Mouse (Mus musculus): Measurements from ENCODE around the gene Reln.
A peak's percentile ranks its signal among the peaks of the same experiment; 100 is the strongest.

The Reln gene

DNA sequence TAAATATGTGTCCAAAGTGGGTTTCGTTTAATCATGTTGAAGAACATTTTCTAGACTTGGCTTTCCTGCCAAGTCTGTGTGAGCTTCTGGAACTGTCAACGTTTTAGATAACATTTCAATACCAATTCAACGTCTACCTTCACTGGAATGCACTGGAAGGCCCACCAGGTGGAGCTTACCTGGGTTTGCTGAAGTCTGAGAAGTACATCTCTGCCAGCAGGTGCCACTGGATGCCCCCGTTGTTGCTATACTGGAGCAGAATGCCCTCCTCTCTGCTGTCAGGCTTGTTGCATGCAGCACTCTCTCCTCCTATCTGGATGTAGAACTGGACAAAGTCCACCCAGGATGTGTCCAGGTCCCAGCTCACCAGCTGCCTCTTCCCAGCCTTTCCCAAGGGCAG is 340.6 kb downstream of the Reln start:
- ATAC-seq (ENCODE audit: low TSS enrichment), result no peak

DNA sequence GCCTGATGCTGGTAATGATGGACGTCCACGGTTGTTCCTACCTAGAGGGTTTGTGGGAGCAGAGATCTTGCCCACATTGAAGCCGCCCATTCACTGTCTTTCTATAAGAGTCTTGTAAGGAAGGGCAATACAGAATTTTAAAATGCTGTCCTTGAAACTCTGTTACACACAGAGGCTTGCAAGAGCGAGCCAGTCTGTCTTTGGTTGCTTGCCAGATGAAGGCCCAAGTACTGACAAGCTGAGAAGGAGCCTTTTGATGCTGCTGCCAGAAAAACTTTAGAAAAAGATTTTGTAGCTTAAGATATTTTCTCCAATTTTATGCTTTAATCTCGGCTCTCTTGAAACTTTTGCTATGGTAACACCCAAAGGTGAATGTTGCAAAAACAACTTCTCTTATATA is 356.8 kb downstream of the Reln start:
- peak; percentile 39; the same call in 1 of the 2 replicates for ATAC-seq (ENCODE audit: low TSS enrichment)

DNA sequence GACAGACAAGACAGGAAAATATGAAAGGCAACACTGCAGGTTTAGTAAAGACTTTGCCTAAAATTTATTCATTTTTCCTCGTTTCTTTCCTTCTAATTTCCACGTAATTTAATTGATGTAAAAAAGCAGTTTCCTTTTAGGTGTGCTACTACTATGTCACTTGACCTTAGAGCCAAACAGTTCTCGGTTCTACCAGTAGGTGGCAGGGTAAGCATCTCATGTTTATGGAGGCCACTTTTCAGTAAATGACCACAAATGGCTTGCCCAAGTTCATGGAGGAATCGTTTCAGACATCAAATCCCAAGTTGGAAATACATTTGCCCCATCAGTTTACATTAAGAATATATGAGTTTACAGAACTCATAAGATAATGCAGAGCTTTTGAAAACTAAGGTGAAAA is 358.2 kb downstream of the Reln start:
- no peak for ATAC-seq (ENCODE audit: low TSS enrichment)

DNA sequence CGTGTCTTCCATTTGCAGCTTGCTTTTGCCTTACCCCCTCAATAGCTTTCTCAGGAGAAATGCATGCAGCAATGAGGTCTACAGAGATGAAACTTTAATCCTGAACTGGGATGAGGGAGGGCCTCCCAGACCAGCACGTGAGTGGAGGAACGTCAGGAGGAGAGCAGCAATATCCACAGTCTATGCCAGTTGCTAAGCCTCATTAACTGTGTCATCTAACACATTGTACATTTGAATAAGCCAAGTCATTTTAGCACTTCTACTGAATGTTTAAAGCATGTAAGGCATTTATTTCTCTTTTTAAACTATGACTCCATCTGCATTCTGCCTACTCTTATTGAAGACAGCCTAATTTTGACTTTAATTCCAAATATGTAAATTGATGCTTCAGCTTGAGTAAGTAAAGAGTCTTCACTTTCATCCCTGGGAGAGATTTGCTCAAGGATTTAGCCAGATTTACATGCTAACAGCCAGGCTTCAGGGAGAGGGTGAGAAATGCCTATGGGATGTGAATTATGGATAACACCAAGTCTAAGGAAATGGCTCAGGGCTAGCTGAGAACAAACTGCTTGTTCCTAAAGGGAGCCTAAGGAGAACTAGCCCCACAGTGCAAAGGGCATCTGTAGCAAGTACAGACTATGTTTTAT is 361.4 kb downstream of the Reln start:
- ATAC-seq (ENCODE audit: low TSS enrichment), result peak; percentile 86

GRCm38 (mm10) chr5:21981216-21981615 is 363.3 kb downstream of the Reln start:
- ATAC-seq (ENCODE audit: low TSS enrichment), result no peak

DNA sequence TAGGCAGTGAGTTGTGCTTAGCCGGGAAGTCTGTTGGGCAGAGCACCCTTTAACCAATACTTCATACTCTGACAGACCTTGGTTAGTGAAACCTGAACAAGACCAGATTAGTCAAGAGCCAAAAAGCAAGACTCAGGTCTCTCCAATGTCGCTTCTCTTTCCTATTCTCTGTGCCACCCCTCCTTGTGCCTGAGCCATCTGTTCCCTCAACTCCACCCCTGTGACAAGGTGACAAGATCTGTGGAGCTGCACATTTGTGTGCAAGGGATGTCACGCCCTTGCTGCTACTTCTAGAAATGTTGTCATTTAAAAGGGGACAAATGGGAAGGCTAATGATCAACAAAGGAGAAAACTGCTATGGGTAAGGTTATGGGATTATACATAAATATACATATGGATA is 364.0 kb downstream of the Reln start:
- no peak for ATAC-seq (ENCODE audit: low TSS enrichment)

GRCm38 (mm10) chr5:21973266-21974010 is 371.1 kb downstream of the Reln start:
- ATAC-seq (ENCODE audit: low TSS enrichment), result no peak

DNA sequence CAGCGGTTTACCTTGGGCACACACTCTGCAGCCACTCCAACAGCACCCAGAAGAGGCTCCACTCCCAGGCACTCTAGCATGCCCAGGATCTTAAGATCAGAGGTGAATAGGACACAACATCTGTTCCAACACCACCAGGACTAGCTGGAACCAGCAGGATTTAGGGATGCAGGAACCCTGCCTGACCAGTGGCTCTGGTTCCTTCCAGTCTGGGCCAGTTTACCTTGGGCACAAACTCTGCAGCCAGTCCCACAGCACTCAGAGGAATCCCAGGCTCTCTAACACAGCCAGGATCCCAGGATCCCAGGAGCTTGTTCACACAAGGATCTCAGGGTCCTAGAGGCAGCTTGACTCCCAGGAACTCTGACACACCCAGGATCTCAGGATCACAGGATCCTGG is 382.7 kb downstream of the Reln start:
- ATAC-seq (ENCODE audit: low TSS enrichment), result no peak

GRCm38 (mm10) chr5:21960151-21960550 is 384.4 kb downstream of the Reln start:
- no peak for ATAC-seq (ENCODE audit: low TSS enrichment)

- no peak for ATAC-seq (ENCODE audit: low TSS enrichment)
Observed at GRCm38 (mm10) chr5:21957586-21957985, 386.9 kb downstream of the Reln start.

- ATAC-seq (ENCODE audit: low TSS enrichment), result peak; percentile 83
Observed at GRCm38 (mm10) chr5:21957061-21957460, 387.4 kb downstream of the Reln start.

- ATAC-seq (ENCODE audit: low TSS enrichment), result no peak
Observed at GRCm38 (mm10) chr5:21949507-21949897, 395.0 kb downstream of the Reln start.

GRCm38 (mm10) chr5:21948736-21949506 is 395.6 kb downstream of the Reln start:
- ATAC-seq (ENCODE audit: low TSS enrichment), result no peak

DNA sequence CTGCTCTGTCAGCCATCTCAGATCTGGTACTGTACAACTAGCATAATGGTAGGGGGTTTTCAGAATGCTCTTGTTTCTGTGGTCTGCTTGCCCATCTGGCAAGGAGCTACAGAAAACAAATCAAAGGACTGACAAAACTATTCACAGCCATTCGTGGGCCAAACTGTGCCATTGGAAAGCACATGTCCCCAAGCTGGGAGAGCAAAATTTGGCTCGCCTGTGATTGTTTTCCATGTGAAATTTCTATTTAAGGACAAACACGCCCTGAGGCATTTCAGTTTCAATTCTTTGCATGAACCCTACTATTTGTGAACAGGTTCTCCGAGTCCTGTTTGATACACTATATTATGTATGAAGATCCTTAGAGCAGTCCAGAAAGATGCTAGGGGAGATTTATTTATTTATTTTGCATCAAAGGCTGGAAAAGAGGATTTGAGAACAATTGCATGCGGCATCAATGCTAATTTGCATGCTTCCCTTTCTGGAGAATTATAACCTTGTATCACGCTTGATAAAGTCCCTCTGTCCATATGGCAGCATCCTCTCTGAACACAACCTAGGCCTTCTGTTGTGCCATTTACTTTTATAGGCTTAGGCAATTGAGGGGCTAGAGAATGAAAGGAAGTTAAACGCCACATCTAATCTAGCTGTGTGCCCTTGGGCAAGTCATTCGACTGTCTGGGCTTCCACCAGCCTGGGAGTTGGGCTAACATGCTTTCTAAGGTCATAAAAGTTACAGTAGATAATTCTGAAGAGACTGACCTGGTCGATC is 396.7 kb downstream of the Reln start:
- ATAC-seq (ENCODE audit: low TSS enrichment), result 0 out of 2 replicates have a peak, but pooled peaks have one; percentile 27

DNA sequence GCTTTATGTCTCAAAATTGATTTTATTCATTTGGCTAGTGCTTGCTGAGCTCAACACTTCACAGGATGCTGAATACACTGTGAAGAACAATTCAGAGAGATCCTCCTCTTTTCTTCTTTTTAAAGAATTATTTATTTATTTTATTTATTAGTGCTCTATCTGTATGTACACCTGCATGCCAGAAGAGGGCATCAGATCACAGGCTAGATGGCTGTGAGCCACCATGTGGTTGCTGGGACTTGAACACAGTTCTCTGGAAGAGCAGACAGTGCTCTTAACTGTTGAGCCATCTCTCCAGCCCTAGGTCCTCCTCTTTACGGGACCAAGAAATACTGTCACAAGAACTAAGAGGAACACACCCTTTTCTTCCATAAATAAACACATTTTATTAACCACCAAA is 399.9 kb downstream of the Reln start:
- no peak for ATAC-seq (ENCODE audit: low TSS enrichment)

DNA sequence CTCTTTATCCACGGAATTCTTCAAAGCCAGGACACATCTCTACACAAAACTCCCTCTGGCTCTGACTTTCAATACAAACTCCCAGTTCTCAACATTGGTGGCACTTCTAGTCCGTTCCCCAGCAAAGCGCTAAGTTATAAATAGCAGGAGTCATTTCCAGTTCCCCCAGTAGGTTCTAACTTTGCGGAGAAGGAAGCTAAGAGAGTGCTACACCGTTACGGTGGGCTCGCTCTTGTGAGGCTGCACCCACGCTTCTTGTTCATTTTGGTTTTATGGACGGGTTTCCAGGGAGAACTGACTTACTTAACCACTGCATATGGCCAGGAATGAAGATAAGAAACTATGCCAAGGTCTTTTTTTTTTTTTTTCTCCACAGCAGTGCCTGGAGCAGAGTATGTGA is 405.1 kb downstream of the Reln start:
- ATAC-seq (ENCODE audit: low TSS enrichment), result peak; percentile 87

GRCm38 (mm10) chr5:21938138-21938537 is 406.4 kb downstream of the Reln start:
- no peak for ATAC-seq (ENCODE audit: low TSS enrichment)

GRCm38 (mm10) chr5:21936627-21937026 is 407.9 kb downstream of the Reln start:
- ATAC-seq (ENCODE audit: low TSS enrichment), result no peak

GRCm38 (mm10) chr5:21936096-21936495 is 408.4 kb downstream of the Reln start:
- ATAC-seq (ENCODE audit: low TSS enrichment), result no peak

DNA sequence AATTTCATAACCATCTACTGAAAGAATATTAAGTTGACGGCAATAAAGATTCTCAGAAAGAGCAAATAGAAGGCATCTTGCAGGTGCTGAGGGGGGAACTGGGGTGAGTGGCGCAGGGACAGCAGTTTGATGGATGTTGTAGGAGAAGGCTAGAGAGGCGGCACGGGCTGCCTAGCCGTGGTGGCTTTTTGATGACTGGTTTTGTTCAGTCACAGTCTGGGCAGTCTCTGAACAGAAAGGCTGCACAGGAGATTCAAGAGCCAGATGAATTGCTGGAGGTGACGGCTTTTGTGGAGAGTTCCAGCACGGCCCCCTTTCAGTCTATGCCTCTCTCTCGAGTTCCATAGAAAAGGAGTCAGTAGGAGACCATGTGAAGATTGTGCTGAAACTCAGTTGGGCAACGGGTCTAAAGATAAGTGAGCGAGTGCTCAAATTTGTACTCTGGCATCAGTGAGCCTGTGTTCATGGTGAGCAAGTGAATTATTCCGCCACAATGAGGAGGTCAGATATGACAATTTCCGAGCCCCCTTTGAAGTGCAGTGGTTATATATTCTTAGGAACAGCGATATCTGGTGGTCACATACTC is 409.6 kb downstream of the Reln start:
- no peak for ATAC-seq (ENCODE audit: low TSS enrichment)

GRCm38 (mm10) chr5:21934173-21934698 is 410.3 kb downstream of the Reln start:
- ATAC-seq (ENCODE audit: low TSS enrichment), result no peak; the same call in 1 of the 2 replicates
